Mouse (Mus musculus) thymus, postnatal 10 days (tissue): ENCODE results near the gene Catsperb.
"Not testable (repeated sequence)": the region's sequence is repeated elsewhere in the genome, so short reads cannot be mapped to it uniquely, and the experiment has no call there.

Experiments
- DNase-seq, 2 experiments: peaks; one replicate each; pipeline ENCODE4 v3.0.0; 2021; ENCODE audit warnings: low spot score in 2 of 2

Gene Catsperb

DNA sequence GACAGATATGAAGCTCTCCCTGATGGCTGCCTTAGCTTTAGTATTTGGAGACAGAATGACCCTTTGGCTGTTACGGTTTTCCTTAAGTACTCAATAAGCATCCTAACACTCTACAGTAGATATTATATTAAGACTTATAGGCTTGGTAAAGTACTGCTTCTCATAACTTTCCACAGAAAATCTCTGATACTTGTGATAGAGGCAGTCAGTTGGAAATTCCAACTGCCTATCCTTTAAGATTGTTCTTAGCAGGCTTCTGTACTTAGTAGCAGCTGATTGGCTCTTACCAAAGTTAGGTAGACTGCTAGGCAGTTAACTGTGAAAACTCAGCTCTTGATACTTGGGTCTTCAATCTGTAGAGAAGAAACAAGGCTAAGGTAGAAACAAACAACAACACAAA lies at the start of gene Catsperb:
TSS of gene Catsperb (plus strand) at position 301 of the 400 bp plus-strand sequence.
- DNase-seq, result not testable (repeated sequence)

DNA sequence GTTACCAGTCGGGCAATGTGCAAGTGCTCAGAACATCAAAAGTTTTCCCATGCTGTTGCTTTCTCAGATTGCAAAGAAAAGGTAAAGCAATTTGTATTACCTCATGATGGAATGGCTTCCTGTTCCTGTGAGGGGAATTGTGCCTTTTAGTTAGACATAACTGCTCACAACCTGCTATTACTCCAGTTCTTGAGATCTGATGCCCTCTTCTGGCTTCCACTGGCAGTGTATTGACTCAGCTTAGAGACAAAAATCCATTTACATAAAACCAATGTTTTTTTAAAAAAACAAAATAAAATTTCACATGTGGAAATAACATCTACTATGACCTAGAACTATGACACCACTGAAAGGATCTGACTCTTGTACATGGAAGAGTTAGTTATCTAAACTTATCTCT lies 43.0 kb upstream of the Catsperb start:
- DNase-seq, result not testable (repeated sequence)

DNA sequence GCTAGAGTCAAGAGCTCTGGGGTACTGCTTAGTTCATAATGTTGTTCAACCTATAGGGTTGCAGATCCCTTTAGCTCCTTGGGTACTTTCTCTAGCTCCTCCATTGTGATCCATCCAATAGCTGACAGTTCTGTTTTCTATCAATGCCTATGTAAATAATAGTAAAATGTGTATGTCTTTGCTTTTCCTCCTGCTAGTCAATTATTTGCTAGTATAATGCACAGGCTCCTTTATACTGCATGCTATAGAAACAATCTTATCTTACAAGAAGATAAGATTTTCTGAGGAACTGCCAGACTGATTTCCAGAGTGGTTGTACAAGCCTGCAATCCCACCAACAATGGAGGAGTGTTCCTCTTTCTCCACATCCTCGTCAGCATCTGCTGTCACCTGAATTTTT lies 23.0 kb upstream of the Catsperb start:
- not testable (repeated sequence) for DNase-seq

DNA sequence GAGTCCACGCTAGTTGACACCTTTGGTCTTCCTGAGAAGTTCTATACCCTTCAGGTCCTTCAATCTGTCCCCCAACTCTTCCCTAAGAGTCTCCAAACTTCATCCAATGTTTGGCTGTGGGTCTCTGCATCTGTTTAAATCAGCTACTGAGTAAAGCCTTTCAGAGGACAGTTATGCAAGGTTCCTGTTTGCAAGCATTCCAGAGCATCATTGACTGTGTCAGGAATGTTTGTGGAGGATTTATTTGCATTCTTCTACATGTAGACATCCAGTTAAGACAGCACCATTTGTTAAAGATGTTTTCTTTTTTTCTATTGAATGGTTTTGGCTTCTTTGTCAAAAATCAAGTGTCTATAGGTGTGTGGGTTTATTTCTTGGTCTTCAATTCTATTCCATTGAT lies 21.7 kb downstream of the Catsperb start:
- no peak for DNase-seq

DNA sequence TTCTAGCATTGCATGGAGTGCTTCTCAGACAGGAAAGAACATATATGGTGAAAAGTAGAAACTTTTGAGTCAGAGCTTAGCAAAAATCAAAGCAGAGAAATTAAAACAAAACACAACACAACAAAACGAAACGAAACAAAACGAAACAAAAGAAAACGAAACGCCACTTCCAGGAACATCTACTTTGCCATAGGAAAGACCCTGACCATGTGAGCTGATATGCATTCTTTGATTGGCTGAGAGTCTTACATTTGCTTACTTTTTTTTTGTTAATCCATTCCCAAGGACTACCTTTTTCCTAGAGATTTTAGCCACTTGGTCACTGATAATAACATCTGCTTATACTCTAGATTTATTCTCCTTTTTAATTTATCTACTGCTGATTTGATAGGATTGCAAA lies 57.6 kb downstream of the Catsperb start:
- DNase-seq, result no peak

DNA sequence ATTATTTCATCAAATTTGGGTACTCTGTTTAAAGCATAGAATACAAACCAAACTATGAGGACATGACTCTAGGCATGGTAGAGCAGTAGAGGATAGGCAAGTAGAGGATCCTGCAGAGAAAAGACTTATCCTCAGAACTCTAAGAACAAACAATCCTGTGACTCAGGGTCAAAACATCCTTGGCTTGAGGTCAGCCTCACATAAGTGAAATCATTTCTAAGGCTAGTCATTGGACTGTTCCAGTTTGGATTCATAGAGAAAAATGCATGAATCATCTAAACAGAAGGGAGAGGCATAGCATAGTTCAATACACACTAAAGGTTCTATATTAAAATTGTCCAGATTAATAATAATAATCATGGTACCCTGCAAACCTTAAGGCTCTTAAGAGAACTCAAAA lies 79.1 kb downstream of the Catsperb start:
- DNase-seq, result no peak

DNA sequence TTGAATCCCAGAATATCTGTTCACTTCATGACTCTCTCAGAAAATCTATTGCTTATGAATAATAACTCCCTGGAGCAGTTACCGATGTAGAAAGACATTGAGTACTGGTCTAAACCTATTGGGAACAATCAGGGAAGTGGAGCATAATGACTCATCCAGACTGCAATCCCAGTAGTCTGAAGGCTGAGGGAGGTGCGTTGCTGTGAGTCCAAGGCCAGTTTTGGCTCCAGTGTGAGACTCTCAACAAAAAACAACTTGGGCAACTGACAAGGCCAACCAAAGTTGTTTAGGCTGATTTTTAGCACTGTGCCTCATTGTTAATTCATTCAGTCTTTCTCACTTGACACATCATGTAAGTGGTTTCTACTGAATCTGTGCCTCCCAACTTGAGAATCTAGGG lies 106.9 kb downstream of the Catsperb start:
- DNase-seq, result not testable (repeated sequence)

DNA sequence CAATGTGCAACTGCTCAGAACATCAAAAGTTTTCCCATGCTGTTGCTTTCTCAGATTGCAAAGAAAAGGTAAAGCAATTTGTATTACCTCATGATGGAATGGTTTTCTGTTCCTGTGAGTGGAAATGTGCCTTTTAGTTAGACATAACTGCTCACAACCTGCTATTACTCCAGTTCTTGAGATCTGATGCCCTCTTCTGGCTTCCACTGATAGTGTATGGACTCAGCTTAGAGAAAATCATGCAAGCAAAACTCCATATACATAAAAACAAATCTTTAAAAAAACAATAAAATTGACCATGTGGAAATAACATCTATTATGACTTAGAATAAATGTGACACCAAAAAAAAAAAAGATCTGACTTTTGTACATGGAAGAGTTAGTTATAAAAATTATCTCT lies 202.2 kb downstream of the Catsperb start:
- DNase-seq, result not testable (repeated sequence)

DNA sequence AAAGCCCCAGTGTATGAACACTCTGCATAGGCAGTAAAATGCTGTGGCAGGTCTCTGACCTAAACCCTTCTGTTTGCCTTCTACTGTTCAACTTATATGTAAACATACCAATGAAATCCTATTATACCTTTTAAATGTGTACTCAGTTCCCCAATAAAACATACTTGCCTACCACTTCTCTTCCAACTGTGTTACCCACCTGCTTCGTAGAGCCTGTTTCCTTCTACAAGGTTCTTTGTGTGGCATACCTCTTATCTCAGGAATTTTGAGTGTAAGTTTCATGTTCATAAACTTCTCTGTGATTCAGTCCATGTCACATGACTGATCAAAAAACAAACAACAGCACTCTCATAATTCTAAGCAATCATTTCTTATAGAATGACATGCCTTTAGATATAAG lies 228.7 kb downstream of the Catsperb start:
- DNase-seq, result no peak

DNA sequence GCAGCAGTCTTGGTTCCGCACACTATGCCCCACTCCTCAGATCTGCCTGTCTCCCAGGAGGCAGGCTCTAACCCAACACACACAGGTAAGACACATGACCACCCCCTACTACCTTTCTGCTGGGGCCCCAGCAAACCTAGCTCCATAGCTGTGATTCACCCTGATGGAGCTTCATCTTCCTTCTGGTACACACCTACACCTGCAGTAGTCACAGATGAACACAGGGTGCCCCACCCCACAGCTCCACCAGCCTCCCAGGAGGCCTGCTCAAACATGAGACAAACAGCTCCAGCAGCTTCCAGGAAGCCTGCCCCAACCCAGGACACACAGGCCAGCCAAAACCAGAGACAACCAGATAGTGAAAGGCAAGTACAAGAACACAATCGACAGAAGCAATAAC lies 263.0 kb downstream of the Catsperb start:
- no peak for DNase-seq
